Mouse (Mus musculus) heart, embryonic 13.5 days (tissue): ENCODE measurements around the gene Rplp2. TPM values are rescaled to one million over a fixed set of nuclear protein-coding genes. Genes with fewer than 3 reads are reported as not detected.
"Not testable (repeated sequence)": the region's sequence is repeated elsewhere in the genome, so short reads cannot be mapped to it uniquely, and the experiment has no call there.

Source experiments
- ATAC-seq: fragments of 200-750 bp; cut with Nextera tagmentation; 2 replicates; pipeline ENCODE4 v1.8.0; 2017; ENCODE audit warnings: moderate TSS enrichment; ENCODE audit not compliant: insufficient number of reproducible peaks, low FRiP score, low TSS enrichment; ENCODE audit errors: extremely low read depth
- H3K27ac ChIP-seq: fragments of 300-500 bp; sonication (generic); replicated peaks from 2 replicates; pipeline ENCODE4 v1.5.1; 2015; ENCODE audit warnings: moderate library complexity, mild to moderate bottlenecking, inconsistent platforms
- H3K27me3 ChIP-seq: fragments of 300-500 bp; sonication (generic); replicated peaks from 2 replicates; pipeline ENCODE4 v1.6.1; 2015; ENCODE audit warnings: mild to moderate bottlenecking, inconsistent platforms
- H3K36me3 ChIP-seq: fragments of 300-500 bp; sonication (generic); 2 replicates; pipeline ENCODE4 v1.6.1; 2015; ENCODE audit warnings: mild to moderate bottlenecking, inconsistent platforms
- H3K4me1 ChIP-seq: fragments of 300-500 bp; sonication (generic); 2 replicates; pipeline ENCODE4 v1.6.1; 2015; ENCODE audit warnings: inconsistent platforms
- H3K4me2 ChIP-seq: fragments of 300-500 bp; sonication (generic); 2 replicates; pipeline ENCODE4 v1.6.1; 2015; ENCODE audit warnings: inconsistent platforms, mild to moderate bottlenecking, moderate library complexity
- H3K4me3 ChIP-seq: fragments of 300-500 bp; sonication (generic); 2 replicates; pipeline ENCODE4 v1.5.1; 2015; ENCODE audit warnings: moderate library complexity, mild to moderate bottlenecking, inconsistent platforms
- H3K9ac ChIP-seq: fragments of 300-500 bp; sonication (generic); 2 replicates; pipeline ENCODE4 v1.6.1; 2015; ENCODE audit warnings: inconsistent platforms, mild to moderate bottlenecking, moderate library complexity
- H3K9me3 ChIP-seq: fragments of 300-500 bp; sonication (generic); 2 replicates; pipeline ENCODE4 v1.6.1; 2016; ENCODE audit warnings: inconsistent platforms
- WGBS: fragments of 180-500 bp; shearing (Covaris S2); methylation state at CpG from one replicate; pipeline ENCODE4 v1.1.7; 2015; ENCODE audit warnings: mixed read lengths; 5-methylcytosine and 5-hydroxymethylcytosine counted together
- polyA plus RNA-seq: library from polyadenylated mRNA; unstranded; fragments of >200 nt; fragmentation: Nextera tagmentation; extraction: Ambion mirVana; gene quantifications from 2 replicates; pipeline ENCODE4 v1.2.1, GENCODE M21; 2015

The Rplp2 gene
- 871 and 874 TPM in 2 replicates for polyA plus RNA-seq

DNA sequence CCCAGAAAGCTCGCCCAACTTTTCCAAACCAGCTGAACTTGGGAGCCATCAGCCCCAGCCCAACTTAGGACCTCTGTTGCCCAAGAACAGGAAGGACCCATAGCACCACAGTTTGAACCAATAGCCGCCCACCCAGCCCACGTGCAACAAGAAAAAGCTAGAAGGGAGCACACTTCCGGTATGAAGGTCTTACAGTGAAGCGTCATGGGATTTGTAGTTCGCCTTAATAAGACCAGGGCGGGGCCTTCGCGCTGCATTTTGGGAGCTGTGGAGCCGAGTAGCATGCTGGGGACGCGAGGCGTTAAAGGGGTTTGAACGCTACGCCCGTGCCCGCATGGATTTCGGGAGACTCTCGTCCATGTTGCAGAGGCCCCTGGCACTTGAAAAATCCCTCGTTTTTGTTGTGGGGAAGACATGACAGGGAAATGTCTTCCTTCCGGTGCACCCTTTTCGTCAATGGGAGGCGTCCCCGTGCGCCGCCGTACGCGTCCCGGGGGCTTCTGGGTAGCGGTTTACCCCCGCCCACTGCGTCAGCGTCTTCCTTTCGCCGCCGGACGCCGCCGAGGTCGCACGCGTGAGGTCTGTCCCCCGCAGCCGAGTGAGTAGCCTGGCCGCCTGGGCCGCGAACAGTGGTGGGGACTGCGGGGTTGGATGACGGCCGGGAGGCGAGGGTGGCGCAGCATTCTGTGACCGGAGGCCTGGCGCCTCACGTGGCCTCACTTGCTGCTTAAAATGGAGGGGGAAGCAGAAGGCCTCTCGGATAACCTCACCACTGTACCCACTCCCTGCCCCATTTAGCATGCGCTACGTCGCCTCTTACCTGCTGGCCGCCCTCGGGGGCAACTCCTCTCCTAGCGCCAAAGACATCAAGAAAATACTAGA, at the start of gene Rplp2:
Gene Rplp2 (plus strand): TSS at position 261 of the 882 bp plus-strand sequence.
- Histone ChIP-seq H3K4me3 (peak within 1 kb of the TSS; percentile 85), H3K27ac (peak within 1 kb of the TSS; percentile 88), H3K9ac (peak within 1 kb of the TSS; percentile 96), H3K27me3 (no peaks in the 10 kb centered on the region), H3K4me2 (peak within 1 kb of the TSS; percentile 95), H3K4me1 (peaks cover 37% of the 10 kb centered on the region), H3K36me3 (peaks cover 41% of the 10 kb centered on the region), H3K9me3 (no peaks in the 10 kb centered on the region)
- WGBS: under 1% methylated on average over 63 of the region's 63 CpGs
- ATAC-seq: peak; percentile 91

DNA sequence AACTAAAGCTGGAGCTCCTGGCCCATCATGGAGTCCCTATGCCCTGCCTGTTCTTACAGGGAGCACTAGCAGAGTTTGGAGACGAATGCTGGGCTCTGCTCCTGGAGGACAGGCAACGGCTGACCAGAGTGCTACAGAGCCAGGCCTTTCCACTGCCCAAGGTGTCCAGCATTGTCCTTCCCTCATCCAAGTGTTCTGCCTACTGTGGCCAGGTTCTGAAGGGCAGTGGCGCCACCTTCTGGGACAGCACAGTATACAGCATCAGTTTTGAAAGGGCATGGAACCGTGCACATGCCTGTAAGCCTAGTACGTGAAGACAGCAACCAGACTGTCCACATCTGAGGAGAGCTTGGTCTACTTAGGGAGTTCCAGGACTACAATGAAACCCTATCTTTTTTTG, 43.9 kb upstream of the Rplp2 start:
- Histone ChIP-seq H3K4me3 (no peak overlapping the region), H3K4me1 (no peaks in the 10 kb centered on the region), H3K27me3 (no peaks in the 10 kb centered on the region), H3K9me3 (no peaks in the 10 kb centered on the region), H3K4me2 (no peak overlapping the region), H3K9ac (no peak overlapping the region), H3K36me3 (peaks cover 73% of the 10 kb centered on the region), H3K27ac (no peak overlapping the region)
- no peak for ATAC-seq
- WGBS: 46% methylated on average over 5 of the region's 5 CpGs

DNA sequence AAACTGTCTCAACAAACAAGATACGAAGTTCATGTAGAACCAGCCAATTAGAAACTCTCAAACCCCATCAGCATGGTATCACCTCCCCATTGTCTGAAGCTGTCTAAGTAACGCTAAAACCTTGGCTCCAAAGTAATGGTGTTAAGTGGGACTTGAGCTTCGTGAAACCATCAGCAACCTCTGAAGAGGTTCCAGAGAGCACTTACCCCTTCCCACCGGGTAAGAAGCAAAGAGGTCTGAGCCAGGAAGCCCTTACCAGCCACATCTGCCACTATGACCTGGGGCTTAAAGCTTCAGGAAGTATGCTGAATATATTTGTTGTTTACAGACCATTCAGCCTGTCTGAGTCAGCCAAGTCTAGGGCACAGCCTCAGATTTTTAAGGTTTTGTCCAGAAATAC, 41.7 kb upstream of the Rplp2 start:
- Histone ChIP-seq H3K4me2 (no peak overlapping the region), H3K4me1 (peaks cover 4% of the 10 kb centered on the region; the same call in 1 of the 2 replicates), H3K27me3 (no peaks in the 10 kb centered on the region), H3K4me3 (no peak overlapping the region), H3K27ac (no peak overlapping the region), H3K9ac (no peak overlapping the region), H3K9me3 (no peaks in the 10 kb centered on the region), H3K36me3 (peaks cover 69% of the 10 kb centered on the region)
- 79% methylated on average over 4 of the region's 4 CpGs for WGBS
- ATAC-seq: no peak

DNA sequence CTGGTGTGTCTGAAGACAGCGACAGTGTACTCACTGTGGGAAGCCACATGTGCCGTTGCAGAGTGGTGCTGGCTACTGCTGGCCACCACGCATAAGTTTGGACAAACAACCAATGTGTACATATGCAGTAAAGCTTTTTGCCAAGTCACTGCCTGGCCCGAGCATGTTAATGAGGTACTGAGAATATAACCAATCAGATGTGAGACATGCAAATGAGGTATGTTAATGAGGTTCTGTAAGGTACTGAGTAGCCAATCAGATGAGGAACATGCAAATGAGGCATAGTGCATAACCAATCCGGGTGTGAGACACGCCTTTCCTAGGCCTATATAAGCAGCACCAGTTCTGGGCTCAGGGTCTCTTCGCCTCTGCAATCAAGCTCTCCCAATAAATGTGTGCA, 39.5 kb upstream of the Rplp2 start:
- H3K9ac ChIP-seq, ATAC-seq, H3K4me3 ChIP-seq, H3K27me3 ChIP-seq, H3K4me1 ChIP-seq, H3K9me3 ChIP-seq, H3K27ac ChIP-seq, H3K4me2 ChIP-seq: not testable (repeated sequence)
- H3K36me3 ChIP-seq: peaks cover 58% of the 10 kb centered on the region
- WGBS: 94% methylated on average over 7 of the region's 7 CpGs

DNA sequence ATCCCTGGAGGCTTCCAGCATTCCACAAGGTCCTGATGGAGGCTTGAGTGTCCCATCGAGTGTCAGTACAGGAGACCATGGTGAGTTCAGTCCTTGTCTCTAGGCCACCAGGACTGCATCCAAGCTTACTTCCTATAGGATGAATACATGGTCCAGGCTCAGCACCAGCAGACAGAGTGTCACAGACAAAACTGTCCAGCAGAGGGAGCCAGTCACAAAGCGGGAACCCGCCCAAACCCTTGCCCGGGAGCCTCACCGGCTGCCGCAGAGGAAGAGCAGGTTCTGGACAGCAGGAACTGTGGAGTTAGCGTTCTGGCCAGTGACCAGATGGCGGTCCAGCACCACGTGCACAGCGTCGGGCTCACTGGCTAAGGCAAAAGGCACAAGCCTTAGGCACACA, 38.3 kb upstream of the Rplp2 start:
- ATAC-seq: no peak

DNA sequence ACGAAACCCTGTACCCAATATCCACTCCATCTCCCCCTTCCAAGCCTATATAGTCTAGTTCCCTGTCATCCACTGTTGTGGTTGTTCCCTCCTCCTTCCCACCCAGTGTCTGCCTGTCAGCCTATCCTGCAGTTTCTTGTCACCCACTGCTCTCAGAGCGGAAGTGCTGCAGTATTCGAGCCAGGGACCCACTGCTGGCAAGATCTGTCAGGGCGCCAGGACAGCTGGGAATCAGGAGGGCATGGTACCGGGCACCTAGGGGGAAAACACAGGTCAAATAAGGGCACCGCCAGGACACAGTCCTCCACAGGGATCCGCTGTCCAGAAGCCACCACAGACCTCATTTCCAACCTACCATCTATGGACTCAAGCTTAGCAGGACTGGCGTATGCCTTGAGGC, 36.5 kb upstream of the Rplp2 start:
- no peak overlapping the region for H3K4me2 ChIP-seq
- 82% methylated on average over 8 of the region's 8 CpGs for WGBS
- ATAC-seq: no peak

More for the DNA sequence above, 38.3 kb upstream of the Rplp2 start:
- no peaks in the 10 kb centered on the region for H3K27me3 ChIP-seq
- H3K9me3 ChIP-seq: no peaks in the 10 kb centered on the region
- peaks cover 12% of the 10 kb centered on the region for H3K4me1 ChIP-seq
- no peak overlapping the region for H3K4me3 ChIP-seq
- 0 out of 2 replicates have a peak overlapping the region, but pooled peaks have one; percentile 11 for H3K9ac ChIP-seq
- no peak overlapping the region for H3K4me2 ChIP-seq
- no peak overlapping the region for H3K27ac ChIP-seq
- 11% methylated on average over 11 of the region's 11 CpGs for WGBS
- peaks cover 46% of the 10 kb centered on the region for H3K36me3 ChIP-seq

DNA sequence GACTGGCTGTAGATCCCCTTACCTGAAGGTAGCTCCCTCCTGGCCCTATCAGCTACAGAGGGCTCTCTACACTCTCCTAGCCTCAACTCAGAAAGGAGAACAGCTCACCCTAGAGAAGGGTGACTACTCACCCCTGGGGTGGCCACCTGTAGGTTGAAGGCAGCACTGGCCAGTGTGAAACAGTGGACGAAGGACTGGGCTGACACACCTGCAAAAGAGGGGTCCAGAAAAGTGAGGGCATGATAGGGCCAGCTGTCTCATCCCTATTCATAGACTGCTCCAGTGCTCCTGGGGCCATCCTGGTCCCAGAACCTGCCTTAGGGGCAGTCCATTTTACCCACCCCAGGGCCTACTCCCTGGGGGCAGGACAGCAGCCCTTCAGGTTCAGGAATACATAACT, 35.5 kb upstream of the Rplp2 start:
- H3K4me3 ChIP-seq: no peak overlapping the region
- H3K36me3 ChIP-seq: peaks cover 40% of the 10 kb centered on the region
- no peak overlapping the region for H3K27ac ChIP-seq
- 86% methylated on average over 1 of the region's 1 CpGs for WGBS
- no peak overlapping the region for H3K4me2 ChIP-seq
- peak overlapping the region; percentile 50; the same call in 1 of the 2 replicates for H3K9ac ChIP-seq
- peaks cover 18% of the 10 kb centered on the region for H3K4me1 ChIP-seq
- ATAC-seq: no peak
- H3K9me3 ChIP-seq: no peaks in the 10 kb centered on the region
- H3K27me3 ChIP-seq: no peaks in the 10 kb centered on the region

More for the DNA sequence above, 36.5 kb upstream of the Rplp2 start:
- no peak overlapping the region for H3K4me3 ChIP-seq
- H3K36me3 ChIP-seq: peaks cover 40% of the 10 kb centered on the region
- no peaks in the 10 kb centered on the region for H3K27me3 ChIP-seq
- H3K4me1 ChIP-seq: peaks cover 18% of the 10 kb centered on the region
- H3K9me3 ChIP-seq: no peaks in the 10 kb centered on the region
- H3K27ac ChIP-seq: no peak overlapping the region
- H3K9ac ChIP-seq: peak overlapping the region; percentile 3; the same call in 1 of the 2 replicates

DNA sequence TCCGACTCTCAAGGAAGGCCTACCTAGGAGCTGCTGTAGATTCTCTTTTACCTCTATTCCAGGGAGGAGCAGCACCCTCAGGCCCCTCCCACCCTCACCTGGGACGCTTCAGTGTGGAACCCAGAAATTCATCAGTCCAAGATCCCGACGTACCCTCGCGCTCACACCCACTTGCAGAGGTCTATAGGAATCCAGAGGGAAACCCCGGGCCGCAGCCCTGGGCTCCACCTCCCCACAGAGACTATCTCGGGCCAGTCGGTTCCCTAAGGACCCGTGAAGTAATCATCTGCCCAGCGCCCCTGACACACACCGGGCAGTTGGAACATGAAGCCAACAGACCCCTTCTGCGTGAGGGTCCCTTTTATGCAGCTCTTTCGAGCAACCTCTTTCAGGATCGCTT, 33.8 kb upstream of the Rplp2 start:
- 3% methylated on average over 16 of the region's 16 CpGs for WGBS

DNA sequence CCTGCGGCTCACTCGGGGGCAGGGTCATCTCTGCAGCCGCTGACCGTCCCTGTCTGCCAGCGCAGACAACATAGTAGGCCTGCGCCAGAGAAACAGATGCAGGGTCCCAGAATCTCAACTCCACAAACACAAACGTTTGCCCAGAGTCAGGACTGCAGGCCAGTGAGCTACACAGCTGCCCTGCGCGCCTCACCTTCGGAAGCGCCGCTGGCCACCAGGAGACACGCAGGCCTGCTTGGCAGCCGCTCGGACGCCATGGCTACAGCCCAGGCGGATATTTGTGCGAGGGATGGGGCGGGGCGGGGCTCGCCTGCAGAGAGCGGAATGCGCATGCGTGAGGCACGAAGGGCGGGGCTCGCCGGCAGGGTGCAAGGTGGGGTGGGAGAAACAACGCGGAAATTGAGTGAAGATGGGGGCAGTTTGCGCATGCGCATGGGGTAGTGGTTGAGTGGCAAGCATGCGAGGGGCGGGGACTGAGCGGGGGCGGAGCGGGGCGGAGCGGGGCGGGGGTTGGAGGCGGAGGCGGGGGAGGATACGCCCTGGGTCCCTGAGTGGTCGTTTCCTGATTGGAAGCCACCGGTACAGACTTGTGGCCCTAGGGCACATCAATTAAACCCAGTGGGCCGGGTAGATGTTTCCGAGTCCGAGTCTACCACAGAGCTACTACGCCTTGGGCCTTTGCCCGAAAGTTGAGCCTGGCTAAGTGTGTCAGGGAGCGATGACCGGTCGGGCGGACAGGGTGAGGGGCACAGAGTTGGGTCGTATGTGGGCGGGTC, 33.2 kb upstream of the Rplp2 start, which contains the start of gene Gatd1:
Gene Gatd1 (minus strand): TSS at position 328 of the 776 bp plus-strand sequence.
- peak within 1 kb of the TSS; percentile 86 for H3K4me2 ChIP-seq
- H3K9ac ChIP-seq: peak within 1 kb of the TSS; percentile 93
- no peaks in the 10 kb centered on the region for H3K9me3 ChIP-seq
- peak within 1 kb of the TSS; percentile 78 for H3K27ac ChIP-seq
- peak; percentile 92 for ATAC-seq
- 1% methylated on average over 56 of the region's 56 CpGs for WGBS
- no peaks in the 10 kb centered on the region for H3K27me3 ChIP-seq
- H3K4me3 ChIP-seq: peak within 1 kb of the TSS; percentile 64
- peaks cover 17% of the 10 kb centered on the region for H3K4me1 ChIP-seq
- H3K36me3 ChIP-seq: peaks cover 24% of the 10 kb centered on the region

More for the DNA sequence above, 33.8 kb upstream of the Rplp2 start:
- no peaks in the 10 kb centered on the region for H3K9me3 ChIP-seq
- H3K4me3 ChIP-seq: peak overlapping the region; percentile 64
- peak overlapping the region; percentile 86 for H3K4me2 ChIP-seq
- peak overlapping the region; percentile 93 for H3K9ac ChIP-seq
- H3K4me1 ChIP-seq: peaks cover 18% of the 10 kb centered on the region
- peak overlapping the region; percentile 72 for H3K27ac ChIP-seq
- no peaks in the 10 kb centered on the region for H3K27me3 ChIP-seq
- H3K36me3 ChIP-seq: peaks cover 28% of the 10 kb centered on the region
- ATAC-seq: no peak

DNA sequence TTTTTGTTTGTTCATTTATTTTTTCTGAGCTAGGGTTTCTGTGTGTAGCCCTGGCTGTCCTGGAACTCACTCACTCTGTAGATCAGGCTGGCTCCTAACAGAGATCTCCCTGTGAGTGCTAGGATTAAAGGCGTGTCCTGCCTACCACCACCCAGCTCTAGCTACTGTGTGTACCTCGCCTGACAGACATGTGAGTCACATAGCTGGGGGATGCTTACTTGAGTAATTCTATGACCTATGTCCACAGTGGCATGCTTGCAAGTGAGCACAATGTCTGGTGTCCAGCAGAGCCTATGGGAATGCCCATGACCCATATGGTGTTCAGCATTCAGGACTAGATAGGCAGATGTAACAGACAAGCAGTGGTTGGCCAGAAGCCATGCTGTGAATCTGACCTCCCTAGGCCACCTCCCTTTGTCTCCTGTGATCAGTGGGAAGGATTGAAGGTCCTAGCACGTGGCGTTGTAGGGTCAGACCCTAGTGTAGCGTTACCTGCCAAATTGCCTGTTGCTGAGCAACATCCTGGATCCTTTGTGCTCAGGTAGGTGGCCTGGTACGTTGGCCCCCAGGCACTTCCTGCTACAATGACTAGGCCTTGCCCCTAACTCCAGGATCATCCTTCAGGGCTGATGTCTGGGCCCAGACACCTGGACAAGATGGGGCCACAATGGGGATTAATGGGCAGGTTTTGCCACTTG, 30.9 kb upstream of the Rplp2 start:
- H3K27ac ChIP-seq: no peak overlapping the region
- no peak for ATAC-seq
- H3K36me3 ChIP-seq: 0 out of 2 replicates have a peak, but pooled peaks cover 3% of the 10 kb centered on the region
- no peaks in the 10 kb centered on the region for H3K9me3 ChIP-seq
- H3K4me2 ChIP-seq: no peak overlapping the region
- H3K27me3 ChIP-seq: no peaks in the 10 kb centered on the region
- 77% methylated on average over 6 of the region's 6 CpGs for WGBS
- H3K4me1 ChIP-seq: peaks cover 15% of the 10 kb centered on the region
- no peak overlapping the region for H3K4me3 ChIP-seq
- H3K9ac ChIP-seq: no peak overlapping the region
